Comparison of ENCODE assay signal across 19 mouse cellular contexts in genomic region chr12:105907851-105908620, GRCm38 (mm10).
DNase-seq lines count a peak whose midpoint lies in the region; ATAC-seq and TF ChIP-seq lines count a peak whose summit lies in the region.
"Had no signal": no experiment of that assay in that cellular context is flagged by ENCODE, and none has a peak within 500 bp of the region (broad histone marks: within the 10 kb centered on the region; RNA-seq: fewer than 3 reads in every experiment).

No protein-coding gene starts in this region.

- no peaks in the 10 kb centered on the region for H3K36me3 ChIP-seq in ES-E14 (ENCODE audit: control insufficient read depth, insufficient read depth, low read length, poor library complexity, severe bottlenecking)
- H3K36me3 ChIP-seq in kidney, embryonic 16.5 days (ENCODE audit: insufficient read depth, low read length) = no peaks in the 10 kb centered on the region
- H3K36me3 ChIP-seq: forebrain, embryonic 15.5 days; G1E; intestine, embryonic 15.5 days; neural tube, embryonic 12.5 days had no signal

- no peak overlapping the region for H3K4me2 ChIP-seq in kidney, embryonic 16.5 days (replicated peaks; ENCODE audit: low read depth, low read length)
- H3K4me2 ChIP-seq: forebrain, embryonic 15.5 days; intestine, embryonic 15.5 days; neural tube, embryonic 12.5 days had no signal

- peak overlapping the region; percentile 5; the same call in 1 of the 2 replicates for H3K27ac ChIP-seq in ES-E14 (ENCODE audit: insufficient read depth, low read depth, low read length, poor library complexity, severe bottlenecking)
- H3K27ac ChIP-seq in kidney, embryonic 16.5 days (ENCODE audit: low read length) = no peak overlapping the region
- H3K27ac ChIP-seq: forebrain, embryonic 15.5 days; intestine, embryonic 15.5 days; neural tube, embryonic 12.5 days had no signal

- H3K4me3 ChIP-seq in ES-E14 (ENCODE audit: insufficient read depth in 1 of 2, low read depth in 1 of 2, low read length in 2 of 2, poor library complexity in 1 of 2, severe bottlenecking in 1 of 2) = no peak overlapping the region
- H3K4me3 ChIP-seq in kidney, embryonic 16.5 days (ENCODE audit: low read length) = no peak overlapping the region
- H3K4me3 ChIP-seq: forebrain, embryonic 15.5 days; intestine, embryonic 15.5 days; neural tube, embryonic 12.5 days had no signal

- DNase-seq in adrenal gland, adult (ENCODE audit: inconsistent age in 2 of 2, low spot score in 1 of 2) = peak; percentile 15 to 42
- no peak for DNase-seq in adrenal gland, postnatal 25 days
- DNase-seq in ES-E14 (ENCODE audit: low read depth, low spot score) = no peak
- DNase-seq in thymus, postnatal 0 days (ENCODE audit: low spot score) = peak; percentile 28
- no peak for DNase-seq in lung, postnatal 10 days
- no peak for DNase-seq in left cerebral cortex, postnatal 10 days (ENCODE audit: extremely low spot score in 1 of 2, low spot score in 2 of 2)
- DNase-seq: cerebellum, adult 9-11 months; embryo, embryonic 11 days; heart, adult 18-20 months; kidney, postnatal 14 days; liver; lung, adult 18-20 months; right cerebral cortex, postnatal 25 days had no signal

- peaks cover 0 to 14% of the 10 kb centered on the region in 2 experiments; a peak in 3 of 4 replicates for H3K4me1 ChIP-seq in ES-E14 (ENCODE audit: control insufficient read depth in 2 of 2, insufficient read depth in 2 of 2, low read length in 2 of 2, poor library complexity in 1 of 2)
- H3K4me1 ChIP-seq in kidney, embryonic 16.5 days (ENCODE audit: insufficient read depth, low read length) = no peaks in the 10 kb centered on the region
- H3K4me1 ChIP-seq: intestine, embryonic 15.5 days had no signal

- no peaks in the 10 kb centered on the region for H3K27me3 ChIP-seq in kidney, embryonic 16.5 days (ENCODE audit: insufficient read depth, low read length)
- H3K27me3 ChIP-seq: forebrain, embryonic 15.5 days; intestine, embryonic 15.5 days; neural tube, embryonic 12.5 days had no signal

- WGBS in kidney, embryonic 16.5 days = 40% methylated on average over 13 of the region's 13 CpGs

- intact Hi-C loops in left cerebral cortex, postnatal 10 days (cut with DNase I) = no loop called here

- in situ Hi-C loops in ES-E14 (cut with MboI; ENCODE audit: low sequenced_read_pairs in 2 of 2, unreplicated experiment in 2 of 2) = no loop called here

- peak; percentile 18 to 19; a peak in 2 of 4 replicates for ATAC-seq in hematopoietic stem cell, adult 5-6 weeks (replicated peaks in 1 of 2; ENCODE audit: insufficient read depth in 1 of 2, low FRiP score in 2 of 2, low TSS enrichment in 1 of 2, low read depth in 1 of 2, poor library complexity in 2 of 2, severe bottlenecking in 2 of 2)
- no peak for ATAC-seq in kidney, embryonic 16.5 days (ENCODE audit: low FRiP score, low TSS enrichment)
- ATAC-seq: forebrain, embryonic 15.5 days; intestine, embryonic 15.5 days had no signal

- no peak overlapping the region for H3K9ac ChIP-seq in ES-E14 (ENCODE audit: insufficient read depth, low read depth, low read length, poor library complexity, severe bottlenecking)
- H3K9ac ChIP-seq in kidney, embryonic 16.5 days (replicated peaks; ENCODE audit: low read length) = no peak overlapping the region
- H3K9ac ChIP-seq: forebrain, embryonic 15.5 days; intestine, embryonic 15.5 days; neural tube, embryonic 12.5 days had no signal

- no peaks in the 10 kb centered on the region for H3K9me3 ChIP-seq in ES-E14 (ENCODE audit: control insufficient read depth, insufficient read depth, low read depth, low read length)
- no peaks in the 10 kb centered on the region for H3K9me3 ChIP-seq in kidney, embryonic 16.5 days (ENCODE audit: low read length)
- H3K9me3 ChIP-seq: forebrain, embryonic 15.5 days; intestine, embryonic 15.5 days; neural tube, embryonic 12.5 days had no signal

TF ChIP-seq in ES-E14, 5 proteins besides CTCF, POLR2A, EP300 and RAD21:
- TF ChIP-seq ZNF384 (IDR thresholded peaks at IDR 0.05; ENCODE audit: low read depth, low read length) = peak; percentile 71
- TF ChIP-seq MAFK (IDR thresholded peaks at IDR 0.05; ENCODE audit: insufficient read depth, low read depth, low read length) = no peak
TF ChIP-seq in ES-E14: peak in this region for 1.

Comparison
In these comparisons a context has a peak if more than half of its experiments do, and no peak if none do; other contexts are left out.
1. DNase-seq: peak in adrenal gland, adult (2 of 2) and thymus, postnatal 0 days (single experiment); none in adrenal gland, postnatal 25 days (single experiment), ES-E14 (single experiment), lung, postnatal 10 days (single experiment) and left cerebral cortex, postnatal 10 days (0 of 2).